Mouse (Mus musculus): ENCODE results near the gene C130060K24Rik. TPM values are rescaled to one million over a fixed set of nuclear protein-coding genes. Genes with fewer than 3 reads are reported as not detected.

C130060K24Rik gene
- total RNA-seq (2014; fragmentation: Nextera tagmentation) (not detected in 2 replicates), total RNA-seq (2017) (not detected in 2 replicates)

GRCm38 (mm10) chr6:65380918-65381772 is at the start of gene C130060K24Rik:
Gene C130060K24Rik, plus strand, starts transcription at chr6:65381105.
- no peak for ATAC-seq (replicated peaks; ENCODE audit: low FRiP score, low TSS enrichment, poor library complexity, severe bottlenecking)

GRCm38 (mm10) chr6:65334246-65334645 is 46.7 kb upstream of the C130060K24Rik start:
- no peak for ATAC-seq (replicated peaks; ENCODE audit: low FRiP score, low TSS enrichment, poor library complexity, severe bottlenecking)

- no peak for ATAC-seq (replicated peaks; ENCODE audit: low FRiP score, low TSS enrichment, poor library complexity, severe bottlenecking)
These were observed 41.5 kb upstream of the C130060K24Rik start for GRCm38 (mm10) chr6:65339391-65339790.

GRCm38 (mm10) chr6:65341360-65341759 is 39.5 kb upstream of the C130060K24Rik start:
- no peak for ATAC-seq (replicated peaks; ENCODE audit: low FRiP score, low TSS enrichment, poor library complexity, severe bottlenecking)

GRCm38 (mm10) chr6:65347736-65348135 is 33.2 kb upstream of the C130060K24Rik start:
- ATAC-seq (replicated peaks; ENCODE audit: low FRiP score, low TSS enrichment, poor library complexity, severe bottlenecking): no peak

GRCm38 (mm10) chr6:65348255-65348654 is 32.6 kb upstream of the C130060K24Rik start:
- no peak for ATAC-seq (replicated peaks; ENCODE audit: low FRiP score, low TSS enrichment, poor library complexity, severe bottlenecking)

- no peak for ATAC-seq (replicated peaks; ENCODE audit: low FRiP score, low TSS enrichment, poor library complexity, severe bottlenecking)
These were observed 29.3 kb upstream of the C130060K24Rik start for GRCm38 (mm10) chr6:65351622-65352021.

- no peak for ATAC-seq (replicated peaks; ENCODE audit: low FRiP score, low TSS enrichment, poor library complexity, severe bottlenecking)
These were observed 5.0 kb upstream of the C130060K24Rik start for GRCm38 (mm10) chr6:65375918-65376317.

- ATAC-seq (replicated peaks; ENCODE audit: low FRiP score, low TSS enrichment, poor library complexity, severe bottlenecking): no peak
These were observed 41.0 kb downstream of the C130060K24Rik start for GRCm38 (mm10) chr6:65421888-65422287.

- ATAC-seq (replicated peaks; ENCODE audit: low FRiP score, low TSS enrichment, poor library complexity, severe bottlenecking): no peak
These were observed 46.2 kb downstream of the C130060K24Rik start for GRCm38 (mm10) chr6:65427065-65427464.

GRCm38 (mm10) chr6:65433159-65433558 is 52.3 kb downstream of the C130060K24Rik start:
- no peak for ATAC-seq (replicated peaks; ENCODE audit: low FRiP score, low TSS enrichment, poor library complexity, severe bottlenecking)

GRCm38 (mm10) chr6:65453465-65453864 is 72.6 kb downstream of the C130060K24Rik start:
- peak; percentile 57; the same call in 1 of the 2 replicates for ATAC-seq (replicated peaks; ENCODE audit: low FRiP score, low TSS enrichment, poor library complexity, severe bottlenecking)

- ATAC-seq (replicated peaks; ENCODE audit: low FRiP score, low TSS enrichment, poor library complexity, severe bottlenecking): no peak
These were observed 84.4 kb downstream of the C130060K24Rik start for GRCm38 (mm10) chr6:65465294-65465693.

GRCm38 (mm10) chr6:65470320-65470719 is 89.4 kb downstream of the C130060K24Rik start:
- no peak for ATAC-seq (replicated peaks; ENCODE audit: low FRiP score, low TSS enrichment, poor library complexity, severe bottlenecking)

- ATAC-seq (replicated peaks; ENCODE audit: low FRiP score, low TSS enrichment, poor library complexity, severe bottlenecking): no peak
These were observed 91.5 kb downstream of the C130060K24Rik start for GRCm38 (mm10) chr6:65472455-65472854.

GRCm38 (mm10) chr6:65498786-65499185 is 117.9 kb downstream of the C130060K24Rik start:
- no peak for ATAC-seq (replicated peaks; ENCODE audit: low FRiP score, low TSS enrichment, poor library complexity, severe bottlenecking)

Other genes starting within 250 kb of the C130060K24Rik start
- gene Hpgds, start 236.2 kb upstream of the C130060K24Rik start, total RNA-seq (2014; fragmentation: Nextera tagmentation): not detected in 2 replicates
- 0.46 and 0.94 TPM in 2 replicates for gene Hpgds, start 236.2 kb upstream of the C130060K24Rik start, total RNA-seq (2017)
- 7.1 TPM in 1 of 2 replicates, not detected in the other for gene Tnip3, start 144.2 kb downstream of the C130060K24Rik start, total RNA-seq (2014; fragmentation: Nextera tagmentation)
- gene Tnip3, start 144.2 kb downstream of the C130060K24Rik start, total RNA-seq (2017): 4.3 and 8.8 TPM in 2 replicates

Data from megakaryocyte-erythroid progenitor cell, adult 5-6 weeks (primary cell).